Mouse (Mus musculus) brain, embryonic 14.5 days (tissue): ENCODE measurements around the gene Il10. TPM values are rescaled to one million over a fixed set of nuclear protein-coding genes. Genes with fewer than 3 reads are reported as not detected.
"Not testable (repeated sequence)": the region's sequence is repeated elsewhere in the genome, so short reads cannot be mapped to it uniquely, and the experiment has no call there.

Experiments
- DNase-seq: peaks from one replicate; pipeline ENCODE4 v3.0.0-alpha.2; 2011; ENCODE audit warnings: low read depth
- CTCF ChIP-seq: fragments of 200-500 bp; IDR thresholded peaks from 2 replicates; pipeline ENCODE4 v1.5.1; 2012; ENCODE audit warnings: inconsistent platforms, mild to moderate bottlenecking, moderate library complexity, borderline replicate concordance; ENCODE audit not compliant: insufficient read depth, insufficient read length; ENCODE audit errors: extremely low read depth
- POLR2A ChIP-seq: fragments of 200-500 bp; IDR thresholded peaks from 2 replicates; pipeline ENCODE4 v1.6.1; 2012; ENCODE audit warnings: mild to moderate bottlenecking, inconsistent platforms, borderline replicate concordance; ENCODE audit not compliant: poor library complexity, insufficient read depth, insufficient read length, severe bottlenecking; ENCODE audit errors: extremely low read depth
- polyA plus RNA-seq: library from polyadenylated mRNA; depleted of rRNA; stranded (reverse); fragments of >200 nt; gene quantifications from 2 replicates; pipeline ENCODE4 v1.2.3, GENCODE M21; 2012

The Il10 gene
- polyA plus RNA-seq, 1 experiment, result not detected

DNA sequence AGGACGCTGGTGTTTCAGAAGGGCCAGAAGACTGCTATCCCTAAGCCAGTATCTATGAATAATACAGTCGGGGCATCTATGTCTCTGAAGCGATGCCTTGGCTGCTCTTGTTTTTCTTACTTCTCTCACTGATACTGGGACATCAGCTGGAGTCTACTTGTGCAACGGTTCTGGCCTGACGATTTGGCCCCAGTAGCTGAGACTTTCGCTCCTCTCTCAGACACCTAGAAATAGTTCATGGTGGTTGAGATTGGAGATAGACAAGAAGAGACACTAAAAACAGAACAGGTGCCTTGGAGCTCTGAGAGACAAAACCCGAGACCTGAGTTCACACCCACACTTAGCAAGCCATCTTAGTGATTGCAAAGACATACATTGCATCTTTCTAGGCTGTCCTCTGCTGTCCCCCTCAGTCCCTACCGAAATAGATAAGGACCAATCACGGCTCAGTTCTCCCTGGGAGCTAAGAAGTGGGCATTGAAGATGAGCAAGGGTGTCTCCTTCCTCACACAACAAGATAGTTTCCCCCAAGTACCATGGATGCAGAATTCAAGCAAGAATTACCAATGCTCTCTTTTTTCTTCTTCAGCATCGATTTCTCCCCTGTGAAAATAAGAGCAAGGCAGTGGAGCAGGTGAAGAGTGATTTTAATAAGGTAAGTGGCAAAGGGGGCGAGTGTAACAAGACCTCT is 2.4 kb downstream of the Il10 start:
- DNase-seq, result no peak
- TF ChIP-seq CTCF, result no peak
- TF ChIP-seq POLR2A, result no peak

DNA sequence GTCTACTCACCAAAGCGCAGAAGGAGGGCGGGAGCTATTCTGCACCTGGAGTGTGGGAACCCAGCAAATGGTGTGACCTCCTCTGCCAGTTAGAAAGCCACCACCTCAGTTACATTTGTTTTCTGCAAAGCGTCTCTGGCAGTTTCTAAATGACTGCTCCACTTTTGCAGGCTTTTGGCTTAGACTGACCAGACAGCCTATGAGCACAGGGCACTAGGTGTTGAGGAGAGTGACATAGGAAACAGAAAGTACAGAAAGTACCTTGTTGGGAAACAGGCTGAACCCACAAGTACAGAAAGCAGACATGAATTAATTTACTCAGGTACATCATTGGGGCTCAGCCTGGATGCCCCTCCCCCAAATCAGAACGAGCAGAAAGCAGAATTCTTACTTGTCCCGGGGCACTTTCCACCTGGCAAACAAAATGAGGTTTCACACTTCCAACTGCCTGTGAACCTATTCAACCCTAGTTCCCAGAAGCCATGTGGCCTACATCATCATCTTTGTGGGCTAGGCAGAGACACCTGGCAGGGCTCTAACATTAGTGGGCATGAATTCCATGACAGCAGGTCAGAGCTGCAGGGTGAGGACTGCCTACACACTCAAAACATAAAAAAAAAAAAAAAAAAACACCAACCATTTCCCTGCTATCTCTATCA is 3.1 kb downstream of the Il10 start:
- no peak for DNase-seq
- no peak for TF ChIP-seq POLR2A
- TF ChIP-seq CTCF, result no peak

DNA sequence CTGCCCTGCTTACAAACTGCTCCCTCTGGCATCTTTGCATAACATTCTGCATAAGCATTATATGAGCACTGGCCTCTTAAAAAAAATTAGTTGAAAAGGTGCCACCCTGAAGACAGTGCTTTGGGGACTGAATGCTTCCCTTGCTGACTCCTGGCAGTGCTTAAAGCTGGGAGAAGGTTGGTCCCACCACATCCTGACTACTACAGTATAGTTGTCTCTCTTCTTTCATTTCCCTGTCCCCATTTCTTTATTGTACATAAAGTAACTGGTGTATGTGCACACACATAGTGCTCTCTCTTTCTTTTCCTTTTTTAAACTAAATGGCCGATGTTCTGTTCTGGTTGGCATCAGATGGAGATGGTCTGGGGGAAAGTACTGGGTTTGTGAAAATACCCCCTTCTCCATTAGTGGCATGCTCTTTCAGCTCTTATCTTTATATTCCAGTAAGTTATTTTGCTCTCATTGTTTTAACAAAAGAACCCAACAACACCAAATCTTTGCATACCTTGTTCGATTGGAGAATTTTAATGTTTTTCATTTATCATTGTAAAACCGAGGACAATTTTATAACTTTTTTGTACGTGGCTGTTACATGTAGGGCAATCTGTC is 3.7 kb downstream of the Il10 start:
- DNase-seq, result not testable (repeated sequence)

DNA sequence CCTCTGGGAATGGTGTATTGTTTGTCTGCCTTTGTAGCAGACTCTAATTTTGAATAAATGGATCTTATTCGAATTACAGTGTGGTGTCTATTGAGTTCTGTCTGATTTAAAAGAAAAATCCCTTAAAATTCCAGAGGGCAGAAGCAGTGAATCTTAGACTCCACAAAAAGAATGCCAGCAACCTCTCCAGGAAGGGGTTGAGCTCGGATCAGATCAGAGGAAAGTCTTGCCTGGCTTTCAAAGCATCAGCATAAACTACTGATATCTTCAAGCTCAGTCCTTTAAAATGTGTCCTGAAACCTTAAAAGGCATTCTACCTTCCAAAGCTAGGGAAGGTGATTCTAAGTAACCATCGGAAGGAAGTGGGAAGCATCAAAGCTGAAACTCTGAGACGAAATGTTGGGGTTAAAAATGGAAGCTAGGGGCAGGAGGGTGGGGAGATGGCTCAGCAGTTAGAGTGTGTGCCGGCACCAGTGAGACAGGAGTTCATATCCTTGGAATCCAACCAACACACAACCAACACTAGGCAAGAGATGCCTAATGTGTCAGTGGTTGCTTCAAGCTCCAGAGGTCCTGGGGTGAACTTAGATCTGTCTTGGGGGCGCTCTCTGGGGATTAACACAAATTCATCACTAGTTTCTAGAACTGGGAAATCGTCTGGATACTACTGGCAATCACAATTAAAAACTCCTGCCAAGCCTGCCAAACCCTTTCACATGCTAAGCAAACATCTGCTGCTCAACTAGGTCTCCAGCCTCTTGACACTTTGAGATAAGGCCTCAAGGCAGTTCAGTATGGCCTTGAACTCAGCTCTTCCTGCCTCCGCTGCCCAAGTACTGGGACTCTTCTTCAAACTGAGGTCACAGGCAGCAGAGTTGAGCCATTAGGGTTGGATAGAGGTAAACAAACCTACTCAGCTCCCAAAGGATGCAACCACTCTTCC is 5.5 kb downstream of the Il10 start:
- TF ChIP-seq CTCF (no peak), POLR2A (no peak)
- no peak for DNase-seq

DNA sequence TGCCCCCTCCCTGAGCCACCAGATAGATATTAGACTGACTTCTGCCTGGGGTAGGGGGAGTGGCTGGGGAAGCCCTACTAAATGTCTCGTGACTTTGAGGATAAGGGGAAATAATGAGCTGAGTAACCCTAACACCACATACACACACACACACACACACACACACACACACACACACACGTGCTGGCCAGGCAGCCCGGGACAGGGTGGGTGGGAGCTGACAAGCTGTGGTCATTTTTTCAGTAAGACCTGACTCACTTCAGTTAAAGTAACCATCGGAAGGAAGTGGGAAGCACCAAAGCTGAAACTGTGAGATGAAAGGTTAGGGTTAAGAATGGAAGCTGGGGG is 6.2 kb downstream of the Il10 start:
- no peak for DNase-seq
- TF ChIP-seq POLR2A (no peak), CTCF (no peak)

DNA sequence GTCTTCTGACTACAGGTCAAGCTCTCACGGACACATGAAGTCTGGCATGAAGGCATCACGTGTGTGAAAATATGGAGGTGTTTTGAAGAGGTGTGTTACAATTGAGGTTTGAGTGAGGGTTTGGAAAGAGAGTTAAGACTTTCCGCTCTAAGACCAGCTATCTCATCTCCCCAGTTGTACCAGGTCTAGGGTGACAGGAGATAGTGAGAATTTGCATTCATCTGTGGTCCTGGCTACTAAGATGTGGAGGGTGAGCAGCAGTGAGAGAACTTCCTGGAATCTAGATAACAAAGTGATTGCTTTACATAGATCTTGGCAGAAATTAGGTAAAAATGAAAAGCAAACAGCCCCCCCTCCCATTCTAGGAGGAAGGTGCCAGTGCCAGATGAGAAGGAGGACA is 9.6 kb downstream of the Il10 start:
- TF ChIP-seq POLR2A (no peak), CTCF (no peak)
- no peak for DNase-seq

DNA sequence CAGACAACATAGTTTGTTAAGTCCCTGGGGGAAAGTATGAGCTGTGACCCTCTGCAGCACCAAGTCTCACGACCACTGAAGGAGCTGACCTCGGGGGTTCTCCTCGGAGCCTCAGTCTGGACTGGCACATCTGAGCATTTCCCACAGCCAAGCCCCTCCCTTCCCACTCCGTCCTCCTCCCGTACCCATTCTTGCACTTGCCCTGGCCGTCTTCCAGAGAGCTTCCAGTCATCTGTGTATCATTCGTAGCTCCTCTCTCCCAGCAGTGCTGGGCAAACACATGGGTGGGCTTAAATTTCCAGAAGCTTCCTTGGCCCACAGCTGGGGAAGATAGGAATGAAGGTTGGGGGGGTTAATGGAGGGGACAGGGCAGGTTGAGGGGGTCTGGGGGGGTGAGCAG is 10.6 kb downstream of the Il10 start:
- TF ChIP-seq CTCF (no peak), POLR2A (no peak)
- DNase-seq, result peak; percentile 29

DNA sequence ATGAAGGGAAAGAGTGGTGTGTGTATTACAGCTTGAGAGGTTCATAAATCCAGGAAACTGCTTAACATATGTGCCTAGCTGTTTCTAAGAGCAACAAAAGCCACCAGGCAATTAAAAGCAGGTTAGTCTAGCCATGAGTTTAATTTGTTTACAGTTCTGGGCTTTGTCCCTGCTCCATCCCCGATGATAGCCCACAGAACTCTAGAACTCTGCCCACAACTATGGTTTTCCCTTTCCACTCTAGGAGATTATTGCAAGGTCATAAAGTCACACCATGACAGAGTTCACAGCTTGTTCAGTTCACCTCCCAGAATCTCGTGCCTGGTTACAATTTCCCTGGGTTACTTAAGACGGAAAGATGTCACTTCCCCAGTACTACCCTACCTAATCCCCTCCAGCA is 11.6 kb downstream of the Il10 start:
- TF ChIP-seq CTCF (no peak), POLR2A (no peak)
- no peak for DNase-seq

DNA sequence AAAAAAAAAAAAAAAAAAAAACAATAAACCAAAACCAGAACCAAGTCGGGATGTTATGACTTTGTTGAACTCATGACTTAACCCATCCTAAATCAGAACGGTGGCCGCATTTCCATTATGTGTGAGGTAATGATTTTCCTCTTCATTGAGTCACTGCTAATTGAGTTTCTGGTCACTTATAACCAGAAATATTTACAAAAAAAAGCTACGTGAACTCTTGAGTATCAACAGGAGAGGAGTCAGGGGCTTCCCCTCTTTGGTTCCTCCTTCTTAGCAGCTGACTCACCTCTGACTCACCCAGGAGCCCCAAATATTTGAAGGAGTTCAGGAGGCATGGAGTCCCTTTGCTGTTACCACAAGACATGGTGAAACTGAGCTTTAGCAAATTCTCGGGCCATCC is 18.4 kb downstream of the Il10 start:
- no peak for DNase-seq
- no peak for TF ChIP-seq CTCF
- TF ChIP-seq POLR2A, result no peak

DNA sequence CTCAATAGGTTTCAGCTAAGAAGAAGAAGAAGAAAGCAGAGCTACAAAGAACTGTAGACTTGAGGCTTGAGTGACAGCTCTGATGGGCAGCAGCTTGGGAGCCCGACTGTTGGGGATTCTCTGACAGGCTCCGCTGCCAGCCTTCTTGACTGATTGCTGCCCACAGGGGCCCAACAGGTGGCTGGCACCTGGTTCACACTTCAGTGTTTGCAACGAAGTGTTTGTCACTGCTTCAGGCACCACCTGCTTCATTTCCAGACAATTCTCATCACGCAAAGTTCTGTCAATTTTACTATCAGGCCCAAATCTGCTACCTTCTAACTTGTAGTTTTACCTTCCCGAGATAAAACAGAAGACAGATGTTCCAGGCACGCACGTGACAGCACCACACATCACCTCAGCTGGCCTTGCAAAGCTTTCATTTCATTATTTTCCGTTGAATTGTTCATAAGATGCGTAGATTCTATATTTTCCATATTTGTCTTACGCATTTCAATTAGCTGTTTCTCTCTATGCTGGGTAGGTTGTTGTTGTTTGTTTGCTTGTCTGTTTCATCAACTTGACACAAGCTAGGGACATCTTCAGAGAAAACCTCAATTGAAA is 18.9 kb downstream of the Il10 start:
- TF ChIP-seq CTCF (no peak), POLR2A (no peak)
- DNase-seq, result no peak

DNA sequence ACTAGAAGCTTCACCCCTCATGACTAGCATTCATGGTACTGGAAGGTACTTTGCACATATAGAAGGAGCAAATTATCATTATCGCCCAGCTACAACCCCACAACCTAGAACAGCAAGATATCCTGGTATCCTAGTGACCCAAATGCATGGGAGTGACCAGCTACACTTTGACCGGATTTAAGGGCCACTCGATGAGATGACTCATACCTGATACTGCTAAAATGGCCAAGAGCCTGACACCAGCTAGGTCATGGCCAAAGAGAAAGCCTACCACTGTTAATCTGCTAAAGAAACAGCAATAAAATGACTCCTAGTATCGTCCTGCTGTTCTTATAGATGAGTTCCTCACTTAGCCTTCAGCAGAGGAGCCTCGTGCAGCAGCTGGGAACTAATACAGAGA is 19.8 kb downstream of the Il10 start:
- DNase-seq, result no peak
- TF ChIP-seq POLR2A (no peak), CTCF (no peak)

DNA sequence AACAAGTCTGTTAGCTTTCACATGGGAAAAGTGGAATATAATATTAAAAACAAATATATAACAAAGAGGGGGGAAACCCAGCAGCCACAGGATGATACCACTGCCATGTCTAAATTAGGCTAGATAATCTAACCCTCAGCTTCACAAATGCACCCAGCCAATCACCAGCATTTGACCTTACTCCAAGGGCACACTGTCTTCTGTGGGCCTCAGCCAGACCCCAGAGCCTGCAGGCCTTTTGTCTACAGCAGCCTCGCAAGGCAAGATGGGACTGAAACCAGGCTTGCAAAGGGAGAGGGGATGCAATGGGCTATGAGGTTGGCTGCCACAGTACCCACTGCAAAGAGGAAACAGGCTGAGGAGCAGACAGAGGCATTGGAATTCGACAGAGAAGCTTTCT is 22.6 kb downstream of the Il10 start:
- TF ChIP-seq CTCF, result no peak
- TF ChIP-seq POLR2A, result no peak
- DNase-seq, result no peak

DNA sequence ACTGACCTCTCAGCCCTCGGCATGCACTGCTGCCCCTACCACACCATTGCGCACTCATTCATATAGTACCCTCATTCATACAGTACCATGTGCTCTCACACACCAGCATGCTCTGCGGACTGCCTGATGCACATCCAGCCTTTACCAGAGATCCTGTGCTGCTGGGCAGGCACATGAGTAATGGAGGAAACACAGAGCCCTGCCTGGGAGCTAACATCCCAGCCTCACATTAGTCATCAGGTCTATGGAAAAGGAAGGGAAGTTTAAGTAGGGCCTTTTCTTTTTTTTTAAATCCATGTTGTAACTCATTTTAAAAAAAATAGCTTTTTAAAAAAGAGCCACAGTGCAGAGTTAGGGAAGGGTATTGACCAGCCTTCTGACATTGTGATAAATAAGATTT is 23.1 kb downstream of the Il10 start:
- DNase-seq, result no peak
- TF ChIP-seq POLR2A, result no peak
- TF ChIP-seq CTCF, result no peak
